Mouse (Mus musculus) granulocyte monocyte progenitor cell, adult 5-6 weeks (primary cell): ENCODE measurements around the gene Ptpn13. TPM values are rescaled to one million over a fixed set of nuclear protein-coding genes. Genes with fewer than 3 reads are reported as not detected.

Source experiments
- ATAC-seq: replicated peaks from 2 replicates; pipeline ENCODE4 v1.8.0; 2016; ENCODE audit warnings: mild to moderate bottlenecking, moderate TSS enrichment, inconsistent platforms; ENCODE audit not compliant: poor library complexity, severe bottlenecking
- total RNA-seq, 2 experiments: library from RNA; stranded (forward) in 1 of 2; stranded (reverse) in 1 of 2; fragments of 200-712, 200-1000 nt in 1 of 2; fragments of >200 nt in 1 of 2; fragmentation: Nextera tagmentation in 1 of 2; gene quantifications; 2 replicates each; pipeline ENCODE4 v1.2.3; 2014 to 2017

The Ptpn13 gene
- total RNA-seq, 2 experiments from 2014 or later = not detected

GRCm38 (mm10) chr5:103453361-103454140 lies 28.6 kb downstream of the Ptpn13 start:
- ATAC-seq = no peak

DNA sequence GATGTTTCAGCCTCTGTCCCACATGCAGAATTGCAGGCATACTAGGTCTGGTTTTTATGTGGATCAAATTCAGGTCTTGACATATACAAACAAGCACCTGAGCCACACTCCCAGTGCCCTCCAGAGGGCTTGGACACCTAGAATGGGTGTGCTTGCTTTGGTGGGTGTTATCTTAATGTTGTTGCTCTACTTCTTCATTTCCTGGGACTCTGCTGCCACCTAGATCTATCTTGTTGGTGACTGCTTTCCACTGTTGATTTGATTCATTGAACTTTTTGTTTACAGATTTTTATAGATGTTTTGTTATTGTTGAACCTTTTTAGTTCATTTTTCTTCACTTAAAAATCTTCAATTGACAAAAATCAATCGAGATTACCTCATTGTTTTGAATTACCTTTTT lies 31.8 kb downstream of the Ptpn13 start:
- ATAC-seq = no peak

GRCm38 (mm10) chr5:103458411-103458810 lies 33.4 kb downstream of the Ptpn13 start:
- ATAC-seq = no peak

DNA sequence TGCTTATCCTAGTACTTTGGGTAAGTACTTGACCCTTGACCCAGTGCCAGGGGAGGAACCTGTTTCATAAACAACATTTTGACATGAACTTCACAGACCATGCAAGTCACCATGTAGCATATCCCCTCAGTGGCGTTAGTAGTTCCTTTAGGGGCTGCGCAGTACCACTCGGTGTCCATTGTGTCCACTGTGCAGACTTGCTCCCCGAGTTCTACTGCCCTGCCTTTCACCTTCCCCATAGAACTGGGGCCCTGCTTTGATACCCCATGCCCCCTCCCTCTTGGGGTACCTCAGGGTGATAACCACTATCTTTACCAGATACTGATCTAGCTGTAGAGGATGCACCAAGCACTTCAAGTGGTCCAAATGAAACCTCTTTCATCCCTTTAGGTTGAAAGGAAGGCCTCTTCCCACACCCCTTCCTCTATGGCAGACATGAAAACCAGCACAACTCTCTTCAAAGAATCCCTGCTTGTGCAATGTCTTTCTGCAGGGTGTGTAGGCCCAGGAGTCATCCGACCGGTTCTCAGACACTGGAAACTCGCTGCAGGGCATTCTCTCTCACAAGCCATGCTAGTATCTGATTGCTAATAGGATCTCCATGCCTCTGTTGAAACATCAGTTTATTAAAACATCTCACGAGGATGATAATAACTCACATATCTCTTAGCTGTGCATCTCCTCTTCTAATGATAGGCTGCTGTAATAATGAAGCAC lies 34.1 kb downstream of the Ptpn13 start:
- ATAC-seq = no peak

GRCm38 (mm10) chr5:103460903-103461302 lies 35.9 kb downstream of the Ptpn13 start:
- ATAC-seq = no peak

DNA sequence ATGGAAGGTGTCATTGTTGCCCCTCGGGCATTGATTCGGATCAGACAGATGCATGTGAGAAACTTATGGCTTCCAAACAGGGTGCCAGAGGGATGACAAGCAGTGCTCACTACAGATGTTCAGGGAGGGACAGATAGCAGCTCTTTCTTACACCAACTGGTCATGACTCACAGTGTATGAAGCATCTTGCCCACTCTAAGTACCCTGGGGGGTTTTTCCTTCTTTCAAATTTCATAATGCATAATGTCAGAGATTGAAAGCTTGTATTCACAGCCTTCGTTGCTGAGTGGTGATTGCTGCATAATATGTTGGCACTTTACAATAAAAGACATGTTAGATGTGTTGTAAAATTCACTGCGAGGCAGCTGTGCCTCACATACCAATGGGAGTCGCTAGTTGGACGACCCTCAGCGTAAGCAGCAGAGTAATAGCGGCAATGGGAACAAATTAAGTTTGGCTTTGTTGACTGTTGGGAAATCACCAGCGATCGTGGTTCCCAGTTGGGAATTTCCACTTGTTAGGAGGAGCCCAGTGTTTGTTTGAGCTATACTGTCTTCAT lies 38.7 kb downstream of the Ptpn13 start:
- ATAC-seq = no peak

DNA sequence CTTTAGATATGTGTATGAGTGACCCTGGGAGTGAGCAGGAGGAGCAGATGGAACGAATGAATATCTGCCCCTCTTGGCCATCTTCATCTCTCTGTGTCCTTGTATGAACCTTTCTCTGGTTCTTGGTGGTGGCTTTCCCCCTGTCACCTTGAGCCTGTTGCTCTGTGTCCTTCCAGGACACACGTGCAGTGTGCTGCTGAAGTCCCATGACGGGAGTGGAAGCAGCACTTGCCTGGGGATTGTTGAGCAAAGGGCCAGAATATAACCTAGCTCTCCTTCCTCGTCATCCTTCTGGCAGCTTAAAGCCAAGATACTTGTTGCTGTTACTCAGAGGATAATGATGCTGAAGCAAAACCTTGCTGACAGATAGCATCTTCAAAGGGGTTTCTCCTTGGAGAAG lies 39.3 kb downstream of the Ptpn13 start:
- ATAC-seq = no peak

GRCm38 (mm10) chr5:103464771-103465170 lies 39.8 kb downstream of the Ptpn13 start:
- ATAC-seq = no peak

DNA sequence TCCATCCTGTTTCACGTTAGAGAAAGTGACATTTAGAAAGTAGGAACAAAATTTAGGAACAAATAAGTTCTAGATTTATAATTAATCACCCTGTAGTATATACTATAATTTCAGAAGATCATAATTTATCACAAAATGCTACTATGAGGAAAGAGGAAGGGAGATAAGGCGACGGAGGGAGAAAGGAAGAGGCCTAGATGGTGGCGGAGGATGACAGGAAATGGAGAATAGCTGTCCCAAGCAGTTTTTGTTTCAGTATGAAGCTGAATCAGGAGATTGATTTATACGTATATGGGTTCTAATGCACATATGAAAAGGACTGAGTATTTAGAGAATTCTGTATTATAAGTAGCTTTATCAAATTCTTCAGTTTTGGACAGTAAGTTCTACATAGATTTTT lies 47.7 kb downstream of the Ptpn13 start:
- ATAC-seq = peak; percentile 55; the same call in 1 of the 2 replicates

DNA sequence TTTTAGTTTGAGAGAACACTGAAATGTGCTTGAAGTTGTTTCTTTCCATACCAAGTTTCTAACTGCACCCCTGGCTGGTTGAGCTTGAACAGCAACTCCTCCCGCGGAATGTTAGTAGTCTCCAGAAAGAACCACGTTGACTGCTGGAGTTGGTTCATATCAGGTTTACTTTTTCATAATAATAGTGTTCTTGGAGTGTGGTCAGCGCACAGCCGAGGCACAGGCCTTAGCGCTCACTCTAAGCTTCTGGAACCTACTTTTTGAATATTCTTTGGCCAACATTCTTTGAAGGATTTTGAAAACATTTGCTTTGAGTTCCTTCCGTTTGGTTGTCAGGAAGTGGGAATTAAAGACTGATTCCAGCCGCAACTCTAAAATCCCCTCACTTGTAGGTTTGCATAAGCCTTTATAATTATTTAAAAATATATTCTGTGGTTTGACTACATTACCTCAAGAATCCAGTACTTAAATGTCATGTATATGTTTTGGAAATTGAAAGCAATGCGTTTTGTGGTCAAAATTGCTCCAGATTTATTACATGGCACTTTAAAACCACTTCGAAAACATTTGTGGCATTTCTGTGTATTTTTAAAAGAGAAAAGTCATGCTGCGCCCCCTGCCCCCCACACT lies 48.6 kb downstream of the Ptpn13 start:
- no peak for ATAC-seq

GRCm38 (mm10) chr5:103474259-103474658 lies 49.3 kb downstream of the Ptpn13 start:
- peak; percentile 68; the same call in 1 of the 2 replicates for ATAC-seq

DNA sequence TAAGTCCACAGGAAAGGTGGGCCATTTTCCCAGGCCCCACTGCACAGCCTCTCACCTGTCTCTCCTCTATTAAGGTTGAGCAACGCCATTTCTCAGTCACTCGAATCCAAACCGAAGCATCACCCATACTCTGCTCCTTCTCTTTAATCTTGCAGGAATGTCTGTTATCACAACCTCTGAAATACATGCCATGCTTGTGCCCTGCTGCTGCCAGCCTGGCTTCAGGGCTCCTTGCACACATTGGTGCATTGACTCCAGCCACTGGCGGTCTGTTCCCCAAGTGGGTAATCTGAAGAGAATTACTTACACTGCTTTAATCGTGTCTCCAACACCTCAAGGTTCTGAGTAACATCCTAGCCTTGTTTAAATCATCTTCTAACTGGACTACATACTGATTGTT lies 50.5 kb downstream of the Ptpn13 start:
- no peak for ATAC-seq

- no peak for ATAC-seq
Observed at GRCm38 (mm10) chr5:103479503-103479902, 54.5 kb downstream of the Ptpn13 start.

DNA sequence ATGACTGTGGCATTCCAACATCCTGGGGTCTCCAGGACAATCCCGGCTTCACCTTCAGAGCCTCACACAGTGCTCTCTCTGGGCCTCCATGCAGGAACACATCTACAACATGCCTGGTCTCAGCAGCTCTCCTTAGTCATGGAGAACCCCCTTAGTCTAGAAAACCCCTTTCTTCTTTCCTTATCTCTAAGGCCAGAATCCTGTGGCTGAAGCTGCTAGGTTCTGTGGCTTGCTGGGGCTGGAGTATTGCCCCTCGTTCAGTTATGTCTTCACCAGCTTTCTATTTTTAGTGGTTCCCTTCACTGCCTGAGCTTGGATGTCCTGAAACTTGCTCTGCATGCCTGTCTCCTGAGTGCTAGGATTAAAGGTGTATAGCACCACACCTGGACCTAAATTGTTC lies 56.2 kb downstream of the Ptpn13 start:
- ATAC-seq = peak; percentile 75

GRCm38 (mm10) chr5:103487001-103487400 lies 62.0 kb downstream of the Ptpn13 start:
- ATAC-seq = no peak

DNA sequence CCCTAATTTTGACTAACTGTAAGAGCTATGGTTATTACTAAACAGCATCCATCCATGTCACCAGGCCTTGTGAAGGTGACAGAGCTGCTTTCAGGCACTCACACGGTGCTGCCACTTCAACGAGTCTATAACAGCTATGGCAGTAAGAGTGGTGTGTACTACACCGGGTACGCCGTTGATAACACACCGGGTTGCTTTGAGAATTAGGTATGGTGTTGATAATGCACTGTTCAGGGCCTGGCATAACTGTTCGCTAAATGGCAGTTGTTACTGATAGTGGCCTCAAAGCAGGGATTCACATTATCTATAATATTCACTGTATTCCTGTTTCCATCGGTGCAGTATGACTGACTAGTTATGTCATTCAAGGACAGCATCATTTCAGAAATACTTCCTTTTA lies 66.0 kb downstream of the Ptpn13 start:
- no peak for ATAC-seq

GRCm38 (mm10) chr5:103491788-103492187 lies 66.8 kb downstream of the Ptpn13 start:
- no peak for ATAC-seq

- no peak for ATAC-seq
Observed at GRCm38 (mm10) chr5:103497061-103497460, 72.1 kb downstream of the Ptpn13 start.

GRCm38 (mm10) chr5:103497480-103497879 lies 72.5 kb downstream of the Ptpn13 start:
- ATAC-seq = no peak

- no peak for ATAC-seq
Observed at GRCm38 (mm10) chr5:103499305-103499704, 74.3 kb downstream of the Ptpn13 start.

DNA sequence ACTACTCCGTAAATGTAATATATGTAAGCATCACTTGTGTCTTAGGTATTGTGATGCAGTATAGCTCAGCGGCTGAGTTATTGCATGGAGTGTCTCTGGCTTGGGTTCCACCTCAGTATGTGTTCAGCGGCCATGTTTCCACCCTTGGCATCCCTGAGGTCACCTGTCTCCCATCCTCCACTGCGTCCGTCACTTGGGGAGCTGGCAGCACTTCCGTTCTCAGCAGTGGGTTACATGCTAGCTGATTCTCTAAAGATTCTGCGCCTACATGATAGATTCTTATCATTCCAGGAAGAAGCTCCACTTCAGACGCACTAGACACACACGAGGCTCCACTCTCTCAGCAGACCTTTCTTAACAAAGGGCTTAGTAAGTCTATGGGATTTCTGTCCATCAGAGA lies 76.1 kb downstream of the Ptpn13 start:
- ATAC-seq = no peak
